Mouse (Mus musculus) forebrain, embryonic 16.5 days (tissue): ENCODE data around the gene Tas2r143. TPM values are rescaled to one million over a fixed set of nuclear protein-coding genes. Genes with fewer than 3 reads are reported as not detected.

Source experiments
- ATAC-seq: fragments of 200-750 bp; cut with Nextera tagmentation; 2 replicates; pipeline ENCODE4 v1.8.0; 2017; ENCODE audit warnings: mild to moderate bottlenecking, moderate library complexity
- H3K27ac ChIP-seq: fragments of 300-500 bp; sonication (generic); 2 replicates; pipeline ENCODE4 v1.5.1; 2014; ENCODE audit warnings: low read length, control low read depth
- H3K27me3 ChIP-seq: fragments of 300-500 bp; sonication (generic); replicated peaks from 2 replicates; pipeline ENCODE4 v1.6.1; 2014; ENCODE audit warnings: low read length; ENCODE audit not compliant: control insufficient read depth, insufficient read depth
- H3K36me3 ChIP-seq: fragments of 300-500 bp; sonication (generic); 2 replicates; pipeline ENCODE4 v1.6.1; 2014; ENCODE audit not compliant: control insufficient read depth, insufficient read depth
- H3K4me1 ChIP-seq: fragments of 300-500 bp; sonication (generic); replicated peaks from 2 replicates; pipeline ENCODE4 v1.6.1; 2014; ENCODE audit warnings: low read length; ENCODE audit not compliant: control insufficient read depth, insufficient read depth
- H3K4me2 ChIP-seq: fragments of 300-500 bp; sonication (generic); 2 replicates; pipeline ENCODE4 v1.6.1; 2014; ENCODE audit warnings: mild to moderate bottlenecking, low read length, control low read depth
- H3K4me3 ChIP-seq: fragments of 300-500 bp; sonication (generic); replicated peaks from 2 replicates; pipeline ENCODE4 v1.5.1; 2014; ENCODE audit warnings: mild to moderate bottlenecking, low read length, control low read depth
- H3K9ac ChIP-seq: fragments of 300-500 bp; sonication (generic); replicated peaks from 2 replicates; pipeline ENCODE4 v1.6.1; 2014; ENCODE audit warnings: low read depth, low read length, control low read depth
- H3K9me3 ChIP-seq: fragments of 300-500 bp; sonication (generic); 2 replicates; pipeline ENCODE4 v1.6.1; 2016; ENCODE audit warnings: low read length; ENCODE audit not compliant: control insufficient read depth
- WGBS: fragments of 180-500 bp; shearing (Covaris S2); extraction: QIAGEN DNeasy Blood & Tissue Kit; methylation state at CpG from one replicate; pipeline ENCODE4 v1.1.7; 2014; 5-methylcytosine and 5-hydroxymethylcytosine counted together
- polyA plus RNA-seq: library from polyadenylated mRNA; unstranded; fragments of >200 nt; fragmentation: Nextera tagmentation; extraction: Ambion mirVana; gene quantifications from 2 replicates; pipeline ENCODE4 v1.2.1, GENCODE M21; 2015

Gene Tas2r143
- polyA plus RNA-seq, 1 experiment from 2014 or later, result not detected

- Histone ChIP-seq H3K27ac (no peak overlapping the region), H3K9ac (no peak overlapping the region), H3K9me3 (no peaks in the 10 kb centered on the region), H3K36me3 (peaks cover 12% of the 10 kb centered on the region; the same call in 1 of the 2 replicates), H3K4me3 (no peak overlapping the region), H3K27me3 (no peaks in the 10 kb centered on the region), H3K4me2 (no peak overlapping the region), H3K4me1 (peaks cover 6% of the 10 kb centered on the region)
- ATAC-seq, result no peak
- WGBS, result 96% methylated on average over 5 of the region's 5 CpGs
These were observed 43.1 kb upstream of the Tas2r143 start for GRCm38 (mm10) chr6:42356913-42357312.

DNA sequence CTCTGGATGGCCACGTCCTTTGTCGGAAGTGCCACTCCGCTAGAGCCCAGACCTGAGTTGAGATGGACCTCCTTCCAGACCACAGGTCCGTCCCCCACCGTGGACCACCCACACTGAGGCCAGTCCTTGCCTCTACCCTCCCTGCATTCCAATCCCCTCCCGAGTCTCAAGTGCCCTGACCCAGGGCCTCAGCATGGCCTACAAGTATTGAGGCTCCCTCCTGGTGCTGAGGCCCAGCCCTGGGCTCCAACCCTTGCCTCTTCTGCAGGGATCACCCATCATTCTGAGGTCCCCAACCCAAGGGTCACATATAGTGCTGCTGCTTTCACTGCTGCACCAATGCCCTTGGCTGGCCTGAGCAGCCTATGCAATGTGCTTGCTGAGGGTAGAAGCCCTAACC, 42.1 kb upstream of the Tas2r143 start:
- Histone ChIP-seq H3K9me3 (no peaks in the 10 kb centered on the region), H3K27me3 (no peaks in the 10 kb centered on the region), H3K36me3 (peaks cover 12% of the 10 kb centered on the region; the same call in 1 of the 2 replicates), H3K4me3 (no peak overlapping the region), H3K4me1 (peaks cover 6% of the 10 kb centered on the region), H3K9ac (no peak overlapping the region), H3K4me2 (no peak overlapping the region), H3K27ac (no peak overlapping the region)
- WGBS, result 68% methylated on average over 6 of the region's 6 CpGs
- ATAC-seq, result no peak

- no peak overlapping the region for H3K9ac ChIP-seq
- H3K27ac ChIP-seq, result no peak overlapping the region
- ATAC-seq, result no peak
- peaks cover 12% of the 10 kb centered on the region; the same call in 1 of the 2 replicates for H3K36me3 ChIP-seq
- H3K27me3 ChIP-seq, result no peaks in the 10 kb centered on the region
- H3K9me3 ChIP-seq, result no peaks in the 10 kb centered on the region
- peaks cover 6% of the 10 kb centered on the region for H3K4me1 ChIP-seq
- WGBS, result 93% methylated on average over 12 of the region's 12 CpGs
- H3K4me2 ChIP-seq, result no peak overlapping the region
- H3K4me3 ChIP-seq, result no peak overlapping the region
These were observed 41.1 kb upstream of the Tas2r143 start for GRCm38 (mm10) chr6:42358901-42359300.

DNA sequence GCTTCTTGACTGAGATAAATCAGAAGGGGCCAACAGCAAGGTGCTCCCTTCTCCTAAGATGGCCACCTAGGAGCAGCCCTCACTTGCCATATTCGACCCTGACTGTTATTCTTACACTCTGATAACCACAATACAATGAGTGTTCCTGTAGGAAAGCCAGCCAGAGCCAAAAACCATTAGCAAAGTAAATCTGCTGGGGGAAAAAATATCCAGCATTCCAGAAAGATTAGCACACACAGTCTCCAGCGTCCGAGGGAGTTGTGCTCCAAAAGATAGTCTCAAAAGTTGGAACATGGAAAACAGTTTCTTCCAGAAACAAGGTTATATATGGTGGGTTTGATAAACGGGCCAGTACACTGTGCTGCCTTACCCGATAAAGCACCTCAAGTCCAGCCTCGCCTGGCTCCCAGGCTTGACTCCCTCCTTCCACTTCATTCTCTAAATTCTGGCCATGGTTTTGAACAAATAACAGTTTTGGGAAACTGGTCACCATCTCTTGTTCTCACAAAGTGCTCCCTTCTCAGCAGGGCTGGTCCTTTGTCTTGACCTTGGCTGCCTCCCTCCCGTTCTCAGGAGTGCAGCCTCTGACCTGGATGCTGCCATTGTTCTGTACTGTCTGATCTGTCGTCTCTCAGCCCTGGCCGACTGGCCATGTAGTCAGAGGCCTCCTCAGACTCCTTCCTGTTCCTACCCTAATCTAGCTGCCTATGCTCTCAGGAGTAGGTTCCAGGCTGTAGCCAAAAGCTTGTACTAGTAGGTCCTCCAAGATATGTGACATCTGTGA, 40.5 kb upstream of the Tas2r143 start:
- 80% methylated on average over 9 of the region's 9 CpGs for WGBS

DNA sequence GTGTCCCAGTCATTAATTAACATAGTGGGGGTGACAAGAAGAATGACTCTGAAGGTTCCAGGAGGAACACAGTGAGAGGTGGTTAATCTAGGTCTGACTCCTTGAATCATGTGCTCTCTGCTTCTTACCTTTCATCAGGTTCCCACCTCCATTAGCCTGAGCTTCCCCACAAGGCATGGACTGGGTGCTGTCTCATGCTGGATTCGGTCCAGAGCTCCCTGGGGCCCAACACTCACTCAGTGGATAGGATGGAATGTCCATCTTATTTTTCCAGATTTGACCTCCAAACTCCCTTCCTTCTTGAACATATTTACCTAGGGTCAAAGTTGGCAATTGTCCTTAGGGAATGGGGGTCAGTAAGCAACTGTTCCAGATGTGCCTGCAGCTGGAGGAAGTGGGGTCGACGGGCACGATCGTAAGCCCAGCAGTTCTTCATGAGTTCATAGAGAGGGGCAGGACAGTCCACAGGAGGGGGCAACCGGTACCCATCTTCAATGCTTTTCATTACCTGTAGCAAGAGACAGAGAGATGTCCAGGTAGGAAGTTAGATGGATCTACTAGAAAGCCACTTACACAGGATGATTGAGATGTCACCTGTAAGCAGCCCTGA, 39.7 kb upstream of the Tas2r143 start:
- no peak overlapping the region for H3K9ac ChIP-seq
- no peak overlapping the region for H3K4me3 ChIP-seq
- H3K4me2 ChIP-seq, result no peak overlapping the region
- H3K27me3 ChIP-seq, result no peaks in the 10 kb centered on the region
- H3K9me3 ChIP-seq, result no peaks in the 10 kb centered on the region
- H3K27ac ChIP-seq, result no peak overlapping the region
- no peak for ATAC-seq
- WGBS, result 98% methylated on average over 6 of the region's 6 CpGs
- H3K36me3 ChIP-seq, result peaks cover 12% of the 10 kb centered on the region; the same call in 1 of the 2 replicates
- no peaks in the 10 kb centered on the region for H3K4me1 ChIP-seq

More for the DNA sequence above, 40.5 kb upstream of the Tas2r143 start:
- no peaks in the 10 kb centered on the region for H3K9me3 ChIP-seq
- H3K4me1 ChIP-seq, result no peaks in the 10 kb centered on the region
- ATAC-seq, result no peak
- H3K36me3 ChIP-seq, result peaks cover 12% of the 10 kb centered on the region; the same call in 1 of the 2 replicates
- H3K4me2 ChIP-seq, result no peak overlapping the region
- H3K4me3 ChIP-seq, result no peak overlapping the region
- H3K9ac ChIP-seq, result no peak overlapping the region
- H3K27ac ChIP-seq, result no peak overlapping the region
- H3K27me3 ChIP-seq, result no peaks in the 10 kb centered on the region

DNA sequence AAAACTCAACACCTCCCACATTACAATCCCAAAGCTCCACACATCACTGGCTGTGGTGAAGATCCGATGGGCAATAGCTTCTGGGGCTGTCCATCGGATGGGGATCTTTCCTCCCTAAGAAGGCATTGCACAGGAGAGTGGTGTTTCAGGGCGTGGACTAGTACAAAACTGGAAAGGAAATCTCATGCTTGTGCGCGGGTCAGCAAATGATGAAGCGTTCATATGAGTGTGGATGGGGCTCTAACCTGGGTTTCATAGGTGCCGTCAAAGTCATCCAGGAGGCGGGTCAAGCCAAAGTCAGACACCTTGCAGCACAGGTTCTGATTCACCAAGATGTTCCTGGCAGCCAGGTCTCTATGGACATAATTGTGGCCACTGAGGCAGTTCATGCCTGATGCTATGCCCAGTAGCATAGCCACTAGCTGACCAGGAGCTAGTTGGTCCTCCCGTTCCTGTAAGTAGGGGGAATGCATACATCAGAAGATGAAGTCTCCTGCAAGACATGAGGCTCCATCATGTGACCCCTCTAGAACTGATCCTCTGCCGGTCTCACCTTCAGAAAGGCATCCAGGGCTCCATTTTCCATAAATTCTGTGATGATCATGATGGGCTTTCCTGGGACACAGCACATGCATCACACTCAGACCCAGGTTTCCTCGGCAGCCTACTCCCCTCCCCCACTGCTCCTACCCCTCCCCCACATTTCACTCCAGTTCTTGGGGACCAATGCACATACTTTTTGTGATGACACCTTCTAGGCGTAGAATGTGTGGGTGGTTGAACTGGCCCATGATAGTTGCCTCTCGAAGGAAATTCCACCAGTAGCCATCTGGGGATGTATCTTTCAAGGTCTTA, 38.8 kb upstream of the Tas2r143 start:
- peaks cover 7% of the 10 kb centered on the region; the same call in 1 of the 2 replicates for H3K36me3 ChIP-seq
- WGBS, result 93% methylated on average over 13 of the region's 13 CpGs

GRCm38 (mm10) chr6:42362074-42362473, 38.0 kb upstream of the Tas2r143 start:
- H3K4me3 ChIP-seq, result no peak overlapping the region
- no peaks in the 10 kb centered on the region for H3K9me3 ChIP-seq
- no peaks in the 10 kb centered on the region for H3K4me1 ChIP-seq
- no peak for ATAC-seq
- H3K9ac ChIP-seq, result no peak overlapping the region
- WGBS, result 61% methylated on average over 1 of the region's 1 CpGs
- H3K36me3 ChIP-seq, result 0 out of 2 replicates have a peak, but pooled peaks cover 3% of the 10 kb centered on the region
- no peaks in the 10 kb centered on the region for H3K27me3 ChIP-seq
- H3K27ac ChIP-seq, result no peak overlapping the region
- H3K4me2 ChIP-seq, result no peak overlapping the region

More for the DNA sequence above, 38.8 kb upstream of the Tas2r143 start:
- Histone ChIP-seq H3K4me3 (no peak overlapping the region), H3K9ac (no peak overlapping the region), H3K27ac (no peak overlapping the region), H3K4me1 (no peaks in the 10 kb centered on the region), H3K27me3 (no peaks in the 10 kb centered on the region), H3K4me2 (no peak overlapping the region), H3K9me3 (no peaks in the 10 kb centered on the region)
- no peak for ATAC-seq

GRCm38 (mm10) chr6:42362497-42362896, 37.5 kb upstream of the Tas2r143 start:
- Histone ChIP-seq H3K4me2 (no peak overlapping the region), H3K4me3 (no peak overlapping the region), H3K36me3 (0 out of 2 replicates have a peak, but pooled peaks cover 3% of the 10 kb centered on the region), H3K9ac (no peak overlapping the region), H3K9me3 (no peaks in the 10 kb centered on the region), H3K4me1 (no peaks in the 10 kb centered on the region), H3K27ac (no peak overlapping the region), H3K27me3 (no peaks in the 10 kb centered on the region)
- no peak for ATAC-seq
- 68% methylated on average over 1 of the region's 1 CpGs for WGBS

- Histone ChIP-seq H3K4me1 (no peaks in the 10 kb centered on the region), H3K36me3 (no peaks in the 10 kb centered on the region), H3K4me3 (no peak overlapping the region), H3K27me3 (no peaks in the 10 kb centered on the region), H3K9me3 (no peaks in the 10 kb centered on the region), H3K9ac (no peak overlapping the region), H3K4me2 (no peak overlapping the region), H3K27ac (no peak overlapping the region)
- no peak for ATAC-seq
- 39% methylated on average over 3 of the region's 3 CpGs for WGBS
These were observed 37.1 kb upstream of the Tas2r143 start for GRCm38 (mm10) chr6:42362974-42363373.
